10 mouse cellular contexts compared by ENCODE assay signal in genomic region chr5:36890794-36891193, GRCm38 (mm10). TPM values are rescaled to one million over a fixed set of nuclear protein-coding genes. Genes with fewer than 3 reads are reported as not detected.
DNase-seq lines count a peak whose midpoint lies in the region; ATAC-seq lines count a peak whose summit lies in the region.
"Had no signal": no experiment of that assay in that cellular context is flagged by ENCODE, and none has a peak within 500 bp of the region (broad histone marks: within the 10 kb centered on the region; RNA-seq: fewer than 3 reads in every experiment).

No protein-coding gene starts in this region.

- H3K9ac ChIP-seq in hindbrain, embryonic 13.5 days, result peak overlapping the region; percentile 51; the same call in 1 of the 2 replicates
- no peak overlapping the region for H3K9ac ChIP-seq in kidney, embryonic 14.5 days (ENCODE audit: low read depth, low read length)

- DNase-seq in retina, postnatal 1 day, result peak; percentile 41
- DNase-seq in retina, embryonic 14.5 days (ENCODE audit: low spot score), result no peak
- peak; percentile 55 for DNase-seq in left cerebral cortex, postnatal 4 days
- DNase-seq in telencephalon, adult 2 months (ENCODE audit: low read depth, low spot score), result peak; percentile 89
- DNase-seq in urinary bladder, postnatal 10 days (ENCODE audit: low spot score), result no peak
- no peak for DNase-seq in adrenal gland, postnatal 25 days
- DNase-seq: gastrocnemius, adult 2 months; kidney, postnatal 10 days had no signal

- no peaks in the 10 kb centered on the region for H3K9me3 ChIP-seq in hindbrain, embryonic 13.5 days
- H3K9me3 ChIP-seq in kidney, embryonic 14.5 days (ENCODE audit: control insufficient read depth, low read length), result no peaks in the 10 kb centered on the region

- WGBS in hindbrain, embryonic 13.5 days, result 19% methylated on average over 9 of the region's 9 CpGs
- 42% methylated on average over 9 of the region's 9 CpGs for WGBS in kidney, embryonic 14.5 days

- H3K4me2 ChIP-seq in hindbrain, embryonic 13.5 days, result no peak overlapping the region
- no peak overlapping the region for H3K4me2 ChIP-seq in kidney, embryonic 14.5 days (replicated peaks; ENCODE audit: low read depth, low read length)

- H3K4me3 ChIP-seq in hindbrain, embryonic 13.5 days, result no peak overlapping the region
- H3K4me3 ChIP-seq in kidney, embryonic 14.5 days (ENCODE audit: low read length), result no peak overlapping the region
- H3K4me3 ChIP-seq: gastrocnemius, adult 2 months had no signal

- peaks cover 4% of the 10 kb centered on the region; the same call in 1 of the 2 replicates for H3K27me3 ChIP-seq in hindbrain, embryonic 13.5 days
- H3K27me3 ChIP-seq in kidney, embryonic 14.5 days (ENCODE audit: control insufficient read depth, insufficient read depth, low read length), result peaks cover 4% of the 10 kb centered on the region; the same call in 1 of the 2 replicates

- peak; percentile 44 for ATAC-seq in hindbrain, embryonic 13.5 days (ENCODE audit: low FRiP score)
- ATAC-seq in kidney, embryonic 14.5 days (ENCODE audit: low FRiP score, low TSS enrichment), result no peak

- intact Hi-C loops in left cerebral cortex, postnatal 4 days (cut with DNase I), result no loop called here

- H3K27ac ChIP-seq in hindbrain, embryonic 13.5 days, result peak overlapping the region; percentile 66
- no peak overlapping the region for H3K27ac ChIP-seq in kidney, embryonic 14.5 days (ENCODE audit: low read depth, low read length)
- H3K27ac ChIP-seq: gastrocnemius, adult 2 months had no signal

- peaks cover 75% of the 10 kb centered on the region for H3K4me1 ChIP-seq in hindbrain, embryonic 13.5 days (replicated peaks)
- peaks cover 12% of the 10 kb centered on the region for H3K4me1 ChIP-seq in kidney, embryonic 14.5 days (ENCODE audit: control insufficient read depth, insufficient read depth, low read length)

- H3K36me3 ChIP-seq in hindbrain, embryonic 13.5 days, result no peaks in the 10 kb centered on the region
- H3K36me3 ChIP-seq in kidney, embryonic 14.5 days (ENCODE audit: control insufficient read depth, insufficient read depth, low read length), result no peaks in the 10 kb centered on the region

RNA-seq across cellular contexts. Expression of gene Ppp2r2c, which starts 22.5 kb away (rescaled TPM):
- 24.6 and 26.7 TPM in 2 replicates for polyA plus RNA-seq in hindbrain, embryonic 13.5 days (2015; fragmentation: Nextera tagmentation; extraction: Ambion mirVana)
- total RNA-seq in left cerebral cortex, postnatal 4 days (2021), result 100 to 1,000 TPM; 271 to 272 TPM
- polyA plus RNA-seq in kidney, embryonic 14.5 days (2014; fragmentation: Nextera tagmentation; extraction: Ambion mirVana), result not detected in 2 replicates
- total RNA-seq in adrenal gland, postnatal 25 days (2021), result 4.7 and 7.5 TPM in 2 replicates

Comparison
In these comparisons a context has a peak if more than half of its experiments do, and no peak if none do; other contexts are left out.
1. DNase-seq: peak in retina, postnatal 1 day (single experiment), left cerebral cortex, postnatal 4 days (single experiment) and telencephalon, adult 2 months (single experiment); none in retina, embryonic 14.5 days (single experiment), urinary bladder, postnatal 10 days (single experiment) and adrenal gland, postnatal 25 days (single experiment).
2. RNA of gene Ppp2r2c, which starts 22.5 kb away (total RNA-seq): 271 to 272 TPM in left cerebral cortex, postnatal 4 days; 4.7 to 7.5 TPM in adrenal gland, postnatal 25 days; every median in the first group is over 10 times any median in the second.